Mouse (Mus musculus) heart, postnatal 36 days (tissue): ENCODE data around the gene Hspa4. TPM values are rescaled to one million over a fixed set of nuclear protein-coding genes. Genes with fewer than 3 reads are reported as not detected.

ENCODE experiments used
- DNase-seq, 2 experiments: peaks; one replicate each; pipeline ENCODE4 v3.0.0; 2021 to 2022
- intact Hi-C: fragments of 180-260 bp; cut with DNase I; formaldehyde crosslinking; loops from one replicate; pipeline ENCODE4 v1.15.1; 2025
- total RNA-seq, 2 experiments: library from RNA; stranded (reverse); gene quantifications; 2 replicates each; pipeline ENCODE4 v1.2.3; 2021

The Hspa4 gene
- total RNA-seq, 2 experiments from 2014 or later: 125 to 126 TPM

DNA sequence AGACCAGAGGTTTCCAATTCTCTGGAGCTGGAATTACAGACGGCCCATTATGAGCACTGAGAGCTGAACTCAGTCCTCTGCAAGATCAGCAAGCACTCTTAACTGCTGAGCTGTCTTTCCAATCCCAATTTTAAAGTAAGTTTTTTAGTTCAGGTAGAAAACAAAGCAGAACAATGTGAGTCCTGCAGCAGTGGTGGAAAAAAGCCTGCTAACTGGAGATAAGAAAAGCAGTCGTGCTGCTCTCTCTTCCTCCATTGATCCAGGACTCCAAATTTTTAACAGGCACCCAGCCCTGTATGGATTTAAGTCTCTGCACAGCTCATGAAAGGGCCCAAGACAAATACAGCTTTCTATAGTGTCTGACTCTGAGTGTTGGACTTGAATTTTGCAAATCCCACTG lies 43.3 kb downstream of the Hspa4 start:
- intact Hi-C loops: loop anchor here (10.0 kb wide), 1 partner anchor 732 kb away; no protein-coding TSS in a partner anchor
- no peak for DNase-seq

DNA sequence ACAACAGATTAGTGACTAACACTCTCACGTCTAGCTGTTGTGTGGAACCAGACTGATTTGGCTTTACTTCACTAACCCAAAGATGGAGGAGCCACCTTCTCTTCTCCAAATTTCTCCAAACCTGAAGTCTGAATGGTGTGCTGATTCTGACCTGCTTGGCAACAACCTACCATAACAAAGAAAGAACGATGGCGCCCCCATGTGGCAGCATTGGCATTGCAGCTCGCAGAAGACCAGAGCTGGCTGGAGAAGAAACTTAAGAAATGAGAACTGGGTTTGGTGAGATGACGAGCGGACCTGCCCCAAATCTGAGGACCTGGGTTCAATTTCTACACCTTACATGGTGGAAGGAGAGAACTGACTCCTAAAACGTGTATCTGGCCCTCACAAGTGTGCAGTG lies 45.3 kb downstream of the Hspa4 start:
- peak; percentile 65 to 80 for DNase-seq
- intact Hi-C loops: loop anchor here (2.0 to 10.0 kb wide), 3 partner anchors 488 to 834 kb away; no protein-coding TSS in a partner anchor

DNA sequence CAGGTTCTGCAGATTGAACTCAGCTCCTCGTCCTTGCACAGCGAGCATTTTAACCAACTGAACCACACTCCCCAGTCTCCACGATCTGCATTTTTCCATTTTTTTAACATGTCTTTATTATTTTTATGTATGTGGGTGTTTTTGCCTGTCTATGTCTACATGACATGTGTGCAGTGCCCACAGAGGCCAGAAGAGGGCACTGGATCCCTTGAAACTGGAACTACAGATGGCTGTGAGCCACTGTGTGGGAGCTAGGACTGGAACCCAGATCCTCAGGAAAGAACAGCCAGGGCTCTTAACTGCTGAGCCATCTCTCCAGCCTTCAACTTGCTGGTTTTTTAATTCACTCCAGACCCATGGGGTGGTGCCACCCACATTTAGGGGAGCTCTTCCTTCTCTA lies 45.8 kb downstream of the Hspa4 start:
- peak in 1 of 2 experiments; percentile 43 for DNase-seq
- intact Hi-C loops: loop anchor here (2.0 to 10.0 kb wide), 3 partner anchors 488 to 834 kb away; no protein-coding TSS in a partner anchor

DNA sequence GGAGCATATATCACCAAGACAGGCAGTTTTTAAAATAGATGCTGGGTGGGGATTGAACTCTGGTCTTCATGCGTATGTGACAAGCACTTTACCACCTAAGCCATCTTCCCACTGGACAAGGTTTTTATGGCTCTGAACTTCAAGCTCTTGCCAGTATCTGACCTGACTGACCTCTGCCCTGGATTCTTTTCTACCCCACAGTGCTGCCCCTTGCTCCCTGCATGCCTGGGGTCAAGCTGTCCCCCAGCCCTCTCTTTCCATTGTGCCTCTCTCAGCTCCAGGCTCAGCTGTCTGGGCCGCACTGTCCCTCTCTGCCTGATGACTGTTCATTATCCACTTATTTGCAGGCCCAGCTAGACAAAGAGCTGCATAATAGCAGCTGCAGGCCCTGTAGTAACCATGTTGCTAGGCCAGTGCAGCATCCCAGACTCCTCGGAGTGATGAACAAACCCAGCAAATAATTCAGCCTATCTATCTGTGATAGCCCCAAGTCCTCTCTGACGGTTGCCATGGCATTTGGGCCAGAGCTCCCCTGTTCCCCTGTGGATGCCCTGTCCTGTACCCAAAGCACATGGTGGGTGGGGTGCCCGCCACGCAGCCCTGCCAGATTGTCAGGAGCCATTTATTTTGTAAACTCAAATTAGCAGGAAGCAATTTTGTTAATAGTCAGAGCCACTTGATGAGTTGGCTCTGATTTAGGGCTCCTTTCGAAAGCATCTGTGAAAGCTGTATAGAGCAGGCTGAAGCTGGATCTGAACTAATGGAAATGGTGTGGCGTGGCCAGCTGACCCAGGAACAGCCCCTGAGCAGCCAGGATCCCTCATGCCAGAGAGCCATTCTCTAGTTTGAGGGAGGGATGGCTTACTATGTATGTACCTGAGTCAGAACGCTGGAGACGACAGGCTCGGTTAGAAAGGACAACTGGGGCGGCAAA lies 47.8 kb downstream of the Hspa4 start:
- intact Hi-C loops: loop anchor here (10.0 kb wide), 1 partner anchor 728 kb away; no protein-coding TSS in a partner anchor
- DNase-seq: no peak

DNA sequence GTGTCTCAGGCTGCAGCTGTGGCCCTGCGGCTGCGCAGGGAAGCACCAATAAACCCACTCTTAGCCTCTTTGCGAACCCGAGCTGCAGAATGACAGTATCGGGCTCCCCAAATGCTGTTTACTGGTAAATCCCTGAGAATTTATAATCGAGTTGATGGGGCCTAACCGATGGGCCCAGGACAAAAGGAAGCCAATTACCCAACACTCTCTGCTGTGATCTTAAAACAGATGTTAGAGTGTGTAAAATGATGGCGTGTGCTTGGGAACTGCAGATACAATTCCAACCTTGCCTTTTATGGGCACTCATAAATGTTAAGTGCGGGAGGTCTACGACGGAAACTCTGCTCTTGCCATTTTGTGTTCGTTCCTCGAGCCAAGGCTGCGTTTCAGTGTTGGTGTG lies 49.5 kb downstream of the Hspa4 start:
- intact Hi-C loops: loop anchor here (10.0 kb wide), 1 partner anchor 726 kb away; no protein-coding TSS in a partner anchor
- no peak for DNase-seq

DNA sequence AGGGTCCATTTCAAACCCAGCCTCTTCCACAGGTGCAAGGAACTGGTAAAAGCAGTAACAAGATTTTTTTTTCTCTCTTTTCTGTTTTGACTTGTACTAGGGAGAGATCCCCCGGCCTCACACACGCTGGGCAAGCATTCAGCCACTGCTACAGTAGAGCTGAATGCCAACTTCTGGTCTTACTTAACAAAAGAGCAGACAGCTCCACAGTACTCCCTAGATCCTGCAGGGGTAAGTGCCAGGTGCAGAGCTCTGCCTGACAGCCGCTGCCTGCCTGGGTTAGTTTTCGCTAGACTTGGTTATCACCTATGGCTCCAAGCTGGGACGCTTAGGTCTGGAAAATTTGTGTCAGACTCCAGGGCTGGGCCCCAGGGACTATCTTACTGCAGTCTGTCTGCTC lies 50.6 kb downstream of the Hspa4 start:
- intact Hi-C loops: loop anchor here (10.0 kb wide), 1 partner anchor 725 kb away; no protein-coding TSS in a partner anchor

DNA sequence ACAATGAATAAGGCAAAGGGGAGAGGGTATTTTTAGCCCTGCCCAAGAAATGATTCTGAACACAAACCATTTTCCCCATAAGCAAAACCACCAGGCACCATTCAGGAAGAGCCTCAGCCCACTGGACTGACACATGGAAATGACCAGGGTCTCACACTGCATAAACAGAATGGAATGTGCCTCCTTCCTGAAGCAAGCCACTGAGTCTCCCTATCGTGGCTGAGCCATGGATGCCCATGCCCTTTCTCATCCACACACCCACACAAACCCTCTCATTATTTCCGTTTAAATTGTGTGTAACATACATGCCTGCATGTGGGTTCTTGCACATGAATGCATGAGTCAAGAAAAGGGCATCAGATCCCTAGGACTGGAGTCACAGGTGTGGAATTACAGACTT lies 54.7 kb downstream of the Hspa4 start:
- DNase-seq: no peak
- intact Hi-C loops: no loop called here

More for the DNA sequence above, 50.6 kb downstream of the Hspa4 start:
- DNase-seq: no peak

DNA sequence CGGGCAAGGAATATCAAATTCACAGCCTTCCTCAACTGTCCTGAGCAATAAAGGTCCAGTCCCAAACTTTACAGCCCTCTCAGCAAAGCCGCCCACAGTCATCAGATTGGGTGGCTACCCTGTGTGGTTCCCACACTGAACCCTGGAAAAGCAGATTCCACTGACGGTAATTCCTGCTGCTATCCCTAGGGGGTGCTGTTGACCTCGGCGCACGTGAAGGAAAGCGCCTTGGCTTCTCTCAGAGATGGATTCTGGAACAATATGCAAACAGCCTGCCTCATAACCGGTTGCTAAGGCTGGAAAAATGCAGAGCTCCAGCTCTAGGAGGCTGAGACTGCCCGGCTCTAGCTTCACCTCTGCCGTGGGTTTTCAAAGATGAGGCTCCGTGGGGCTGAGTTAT lies 57.1 kb downstream of the Hspa4 start:
- peak; percentile 19 to 51 for DNase-seq
- intact Hi-C loops: no loop called here

DNA sequence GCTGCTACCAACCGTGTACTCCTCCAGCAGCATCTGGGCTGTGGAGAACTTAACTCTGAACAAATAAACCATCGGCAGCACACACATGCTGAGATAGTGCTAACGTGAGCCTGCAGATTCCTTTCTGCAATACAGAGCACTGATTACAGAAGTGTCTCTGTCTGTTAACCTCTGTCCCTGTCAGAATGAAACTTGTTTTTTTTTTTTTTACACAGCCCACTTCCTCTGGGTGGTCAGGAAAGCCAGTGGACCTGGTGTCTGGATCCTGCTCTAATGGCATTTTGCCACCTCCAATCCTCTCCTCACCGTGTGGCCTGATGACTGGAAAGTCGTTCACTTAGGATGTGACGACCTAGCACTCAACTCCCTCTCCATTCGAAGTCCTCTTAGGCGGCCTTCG lies 66.7 kb downstream of the Hspa4 start:
- no peak for DNase-seq
- intact Hi-C loops: no loop called here

DNA sequence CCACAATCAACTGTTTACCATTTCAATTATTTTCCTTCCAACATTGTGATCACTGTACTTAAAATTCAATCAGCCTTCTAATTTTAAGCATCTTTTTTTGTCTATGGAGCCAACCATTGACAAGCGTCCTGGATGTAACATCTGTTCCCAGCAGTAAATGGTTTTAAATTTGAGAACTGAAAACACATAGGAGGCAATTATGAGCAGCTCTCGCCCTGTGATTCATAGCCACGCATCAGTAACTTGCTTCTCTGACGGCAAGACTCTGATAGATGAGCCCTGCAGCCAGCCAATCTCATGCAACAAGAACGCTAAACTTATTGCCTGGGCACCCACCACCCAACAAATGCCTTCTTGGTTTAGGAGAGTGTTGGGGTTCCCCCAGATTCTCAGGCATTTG lies 68.4 kb downstream of the Hspa4 start:
- no peak for DNase-seq
- intact Hi-C loops: no loop called here

DNA sequence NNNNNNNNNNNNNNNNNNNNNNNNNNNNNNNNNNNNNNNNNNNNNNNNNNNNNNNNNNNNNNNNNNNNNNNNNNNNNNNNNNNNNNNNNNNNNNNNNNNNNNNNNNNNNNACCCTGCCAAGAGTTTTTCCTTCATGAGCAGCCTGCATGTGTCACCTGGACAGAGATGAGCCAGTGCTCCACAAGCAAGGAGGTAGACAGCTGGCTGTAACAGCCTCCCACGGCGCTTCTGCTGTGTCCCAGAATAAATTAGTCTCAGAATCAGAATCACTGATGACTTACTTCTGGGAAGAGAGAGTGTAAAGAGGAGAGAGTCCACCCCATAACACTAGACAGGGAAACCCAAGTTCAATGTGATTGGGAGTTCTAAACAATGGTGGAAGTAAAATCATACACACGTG lies 71.2 kb downstream of the Hspa4 start:
- DNase-seq: no peak
- intact Hi-C loops: no loop called here

DNA sequence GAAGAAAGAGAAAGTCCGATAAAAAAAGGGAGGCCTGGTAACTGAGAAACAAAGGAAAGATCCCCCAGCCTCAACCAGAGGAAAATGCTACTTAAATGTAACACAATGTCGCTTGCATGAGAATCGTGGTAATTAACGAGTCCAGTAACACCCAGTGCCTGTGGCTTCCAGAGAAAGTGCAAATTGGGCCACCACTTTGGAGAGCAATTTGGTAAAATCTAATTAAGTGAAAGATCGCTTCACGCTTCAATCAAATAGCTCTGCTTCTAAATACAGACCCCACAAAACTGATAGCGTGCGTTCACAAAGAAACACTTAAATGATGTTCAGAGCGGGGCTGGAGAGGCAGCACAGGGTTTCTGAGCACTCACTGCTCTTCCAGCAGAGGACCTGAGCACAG lies 89.4 kb downstream of the Hspa4 start:
- intact Hi-C loops: no loop called here
- DNase-seq: no peak

Other genes starting within 250 kb of the Hspa4 start
- 1 to 10 TPM; 5.3 to 6.8 TPM for gene Zcchc10, start 24.2 kb upstream of the Hspa4 start, total RNA-seq
- gene Aff4, start 50.4 kb upstream of the Hspa4 start, total RNA-seq: 10 to 100 TPM; 81.8 to 88.8 TPM
- not detected for gene Leap2, start 122.7 kb upstream of the Hspa4 start, total RNA-seq
- gene Uqcrq, start 130.4 kb upstream of the Hspa4 start, total RNA-seq: 1,000 to 10,000 TPM; 2,773 to 2,928 TPM
- gene Gdf9, start 130.6 kb upstream of the Hspa4 start, total RNA-seq: under 1 TPM; 0.19 to 0.39 TPM
- not detected for gene Gm10447, start 156.7 kb upstream of the Hspa4 start, total RNA-seq
- gene Shroom1, start 156.7 kb upstream of the Hspa4 start, total RNA-seq: under 1 TPM; 0.39 to 0.76 TPM
- gene Gm9837, start 170.0 kb upstream of the Hspa4 start, total RNA-seq: not detected
- gene Gm9945, start 179.7 kb upstream of the Hspa4 start, total RNA-seq: not detected
- under 1 TPM; 0.14 TPM for gene Sowaha, start 179.8 kb upstream of the Hspa4 start, total RNA-seq
- 10 to 100 TPM; 28.4 to 35.3 TPM for gene Sept8, start 218.8 kb upstream of the Hspa4 start, total RNA-seq